Mouse (Mus musculus) heart, adult 8-10 months (tissue): ENCODE measurements around the gene Chn2. TPM values are rescaled to one million over a fixed set of nuclear protein-coding genes. Genes with fewer than 3 reads are reported as not detected.

Source experiments
- DNase-seq: peaks from one replicate; pipeline ENCODE4 v3.0.0; 2022; ENCODE audit warnings: low spot score
- total RNA-seq, 4 experiments: library from RNA; stranded (reverse); gene quantifications; 2 replicates each; pipeline ENCODE4 v1.2.4; 2022

The Chn2 gene
- total RNA-seq, 4 experiments from 2014 or later: 2.7 to 5.1 (median 2.9) TPM

DNA sequence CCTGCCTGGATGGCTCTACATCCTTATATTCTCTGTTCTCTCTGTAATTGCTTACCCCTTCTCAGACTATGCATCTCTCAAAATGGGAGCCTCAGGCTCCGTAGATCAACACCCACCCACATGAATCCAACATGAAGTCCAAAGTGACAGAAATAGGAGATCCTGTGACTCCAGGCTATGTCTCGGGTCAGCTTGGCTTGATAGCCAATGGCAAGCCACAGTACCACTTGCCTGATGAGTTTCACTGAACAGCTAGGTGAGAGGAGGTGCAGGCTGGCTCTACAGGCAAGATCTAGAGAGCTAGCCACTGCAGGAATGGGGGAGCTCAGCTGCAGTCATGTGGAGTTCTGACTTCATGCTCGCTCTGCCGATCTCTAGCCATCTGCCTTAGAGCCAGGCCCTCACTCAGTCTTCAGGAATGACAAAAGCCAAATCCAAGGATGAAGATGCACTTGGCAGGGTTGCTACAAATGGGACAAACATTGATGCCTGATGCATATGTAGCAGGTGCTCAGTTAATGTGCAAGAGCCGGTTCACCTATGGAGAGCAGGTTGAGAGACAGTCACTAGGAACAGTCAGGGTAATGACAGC is 158.6 kb downstream of the Chn2 start:
- DNase-seq: no peak

DNA sequence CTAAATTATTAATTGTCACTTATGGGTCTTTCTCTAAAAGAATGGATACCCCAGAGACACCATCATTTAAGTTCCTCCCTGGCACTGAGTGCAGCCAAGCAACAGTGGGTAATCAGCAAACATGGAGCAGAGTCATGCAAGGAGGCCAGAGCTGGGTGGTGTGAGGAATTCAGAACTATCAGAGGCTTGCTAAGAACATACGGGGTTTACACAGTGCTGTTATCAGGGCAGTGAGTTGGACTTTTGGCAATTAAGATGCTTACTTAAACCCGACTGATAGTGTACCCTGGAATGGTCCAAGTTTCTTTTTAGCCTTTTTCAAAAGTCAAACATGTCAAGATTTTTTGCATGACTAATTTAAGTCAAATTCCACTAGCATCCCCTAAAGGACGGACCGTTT is 160.2 kb downstream of the Chn2 start:
- peak; percentile 28 for DNase-seq

DNA sequence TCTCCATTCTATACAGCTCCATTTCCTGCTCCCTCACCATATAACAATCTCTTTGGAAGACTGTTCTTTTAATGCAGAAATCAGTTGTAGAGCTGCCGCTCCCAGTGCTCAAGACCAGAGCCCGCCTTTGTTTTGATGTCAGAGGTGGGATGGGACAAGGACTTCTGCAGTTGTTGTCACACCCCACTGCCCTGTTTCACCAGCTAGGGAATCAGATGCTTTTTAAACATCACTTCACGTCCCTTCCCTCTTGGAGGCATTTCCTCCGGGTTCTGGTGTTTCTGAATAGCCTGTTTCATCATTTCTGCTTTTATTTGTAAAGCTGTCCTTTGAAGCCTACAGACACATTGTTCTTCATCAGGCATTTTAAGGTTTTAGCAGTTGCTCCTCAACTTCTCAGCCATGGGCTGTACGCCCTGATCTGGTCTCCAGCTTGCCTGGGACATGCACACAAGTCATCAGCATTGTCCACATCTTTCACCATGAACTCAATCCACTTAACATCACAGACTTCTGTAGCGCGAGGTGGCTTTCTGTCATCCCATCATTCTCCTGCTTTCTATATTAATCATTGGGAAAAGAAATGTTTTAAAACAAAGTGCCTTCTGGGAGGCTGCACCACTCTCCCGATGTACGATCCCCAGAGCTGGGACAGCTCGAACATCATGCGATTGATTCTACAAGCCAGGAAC is 160.8 kb downstream of the Chn2 start:
- DNase-seq: no peak

DNA sequence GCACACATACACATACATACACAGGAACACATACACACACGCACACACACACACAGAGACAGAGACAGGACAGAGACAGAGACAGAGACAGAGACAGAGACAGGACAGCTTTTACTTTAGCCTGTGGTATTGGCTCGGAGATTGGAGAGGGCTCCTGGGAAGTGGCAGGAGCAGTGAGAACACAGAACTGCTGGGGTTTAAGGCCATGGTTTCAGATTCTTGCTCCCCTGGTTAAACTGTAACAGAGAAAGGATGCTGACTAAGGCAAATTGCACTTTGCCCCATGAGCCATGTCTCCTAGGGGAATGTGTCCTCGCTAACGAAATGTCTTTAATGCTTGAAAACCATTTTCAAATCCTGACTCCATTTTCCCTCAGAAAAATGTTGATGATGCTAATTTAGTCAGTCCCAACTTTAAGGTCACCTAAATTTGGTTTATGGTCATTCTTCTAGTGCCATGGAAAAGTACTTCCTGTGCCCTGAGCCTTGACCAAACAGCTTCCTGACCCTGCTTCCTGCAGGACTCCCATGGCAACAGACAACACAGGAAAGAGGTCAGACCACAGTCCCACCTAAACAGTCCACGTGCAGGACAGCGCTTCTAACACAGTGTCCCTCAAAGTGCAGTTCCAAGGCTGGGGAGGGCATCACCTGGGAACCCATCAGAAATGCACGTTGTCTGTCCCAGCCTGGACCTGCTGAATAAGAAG is 163.1 kb downstream of the Chn2 start:
- DNase-seq: peak; percentile 5

DNA sequence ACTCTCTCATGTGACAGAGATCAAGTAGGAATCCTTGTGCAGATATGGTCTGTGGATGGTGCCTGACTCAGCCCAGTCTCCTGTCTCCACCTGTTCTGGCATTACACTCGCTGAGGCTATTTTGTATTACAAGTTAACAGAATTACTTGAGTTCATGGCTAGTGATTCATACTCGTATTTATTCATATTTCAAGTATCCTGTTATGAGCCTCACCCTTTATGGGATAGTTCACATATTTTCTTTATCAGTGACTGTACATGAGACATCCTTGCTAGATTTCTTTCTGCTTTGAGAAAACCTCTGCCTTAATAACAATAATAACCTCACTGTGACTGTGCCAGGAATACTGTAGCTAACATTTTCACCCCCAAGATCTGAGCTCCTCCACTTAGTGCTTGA is 164.0 kb downstream of the Chn2 start:
- DNase-seq: no peak

DNA sequence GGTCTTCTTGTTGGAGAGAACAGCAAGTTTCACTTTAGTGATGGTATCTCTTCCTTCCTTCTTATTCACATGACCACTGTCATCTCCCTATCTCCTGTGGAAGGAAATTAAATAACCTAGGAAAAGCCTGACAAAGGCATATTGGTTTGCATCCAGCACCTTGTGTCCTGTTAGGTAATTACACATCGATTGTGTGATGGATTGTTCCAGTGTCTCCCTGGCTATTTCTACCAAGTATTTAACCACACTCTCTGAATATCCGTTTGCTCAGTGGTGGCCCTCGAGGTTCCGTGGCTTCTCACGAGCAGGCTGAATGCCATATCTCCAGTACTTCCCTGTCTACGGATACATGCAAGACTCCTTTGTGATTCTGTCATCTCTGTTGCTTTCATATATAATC is 164.6 kb downstream of the Chn2 start:
- DNase-seq: peak; percentile 11

DNA sequence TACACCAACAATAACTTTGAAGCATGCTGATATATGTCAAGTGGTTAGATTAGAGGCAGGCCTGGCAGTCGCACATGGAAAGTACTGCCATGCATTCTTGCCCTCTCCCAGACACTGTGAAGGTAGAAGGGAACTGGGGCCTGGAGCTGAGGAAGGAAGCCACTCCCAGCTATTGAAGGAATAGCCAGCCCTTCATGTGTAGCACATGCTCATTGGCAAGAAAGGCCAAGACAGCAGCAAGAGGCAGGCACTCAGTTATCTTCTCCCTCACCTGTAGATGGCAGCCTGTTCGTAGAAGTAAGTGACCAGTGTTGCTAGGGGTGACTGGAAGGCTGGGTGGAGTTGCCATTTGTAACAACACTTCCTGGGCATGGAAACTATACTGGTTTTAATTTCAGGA is 165.6 kb downstream of the Chn2 start:
- DNase-seq: no peak

DNA sequence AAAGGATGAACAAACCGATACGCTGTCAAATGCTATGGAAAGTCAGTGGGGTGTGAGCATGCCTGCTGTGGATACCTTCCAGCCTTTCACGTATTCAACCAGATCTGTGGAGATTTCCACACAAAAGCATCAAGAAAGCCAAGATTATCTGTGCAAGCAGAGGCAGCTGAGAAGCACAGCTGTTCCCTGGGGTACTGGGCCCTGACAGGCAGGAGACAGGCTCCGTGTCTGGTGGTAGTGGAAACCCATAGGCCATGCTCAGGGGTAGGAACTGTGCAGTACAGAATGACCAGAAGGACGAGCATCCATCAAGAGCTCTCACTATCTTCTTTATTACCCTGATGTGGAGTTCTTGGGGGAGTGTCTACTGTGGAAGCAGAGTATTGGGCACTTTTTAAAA is 166.1 kb downstream of the Chn2 start:
- DNase-seq: no peak

DNA sequence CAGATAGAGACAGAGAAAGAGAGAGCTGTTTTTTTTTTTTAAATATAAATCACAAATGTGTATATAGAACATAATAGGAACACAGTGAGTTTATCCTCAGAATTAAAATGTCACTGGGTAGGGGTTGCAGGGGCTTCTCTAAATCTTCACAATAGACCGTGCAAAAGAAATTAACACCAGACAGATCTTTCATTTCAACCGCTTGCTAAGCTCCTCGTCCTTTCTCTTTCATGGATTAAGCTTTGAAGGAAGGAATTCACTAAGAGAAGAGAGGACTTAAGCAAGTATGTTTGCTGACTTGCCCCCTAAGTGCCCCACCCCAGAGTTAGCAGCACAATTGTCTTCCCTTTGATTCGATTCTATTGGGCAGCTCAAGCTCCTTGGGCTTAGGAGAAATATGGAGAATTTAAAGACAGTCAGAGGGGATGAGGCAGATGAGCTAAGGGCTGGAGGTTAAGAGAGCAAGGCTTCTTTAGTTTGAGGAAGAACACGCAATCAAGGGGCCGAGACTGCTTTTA is 166.9 kb downstream of the Chn2 start:
- DNase-seq: no peak

DNA sequence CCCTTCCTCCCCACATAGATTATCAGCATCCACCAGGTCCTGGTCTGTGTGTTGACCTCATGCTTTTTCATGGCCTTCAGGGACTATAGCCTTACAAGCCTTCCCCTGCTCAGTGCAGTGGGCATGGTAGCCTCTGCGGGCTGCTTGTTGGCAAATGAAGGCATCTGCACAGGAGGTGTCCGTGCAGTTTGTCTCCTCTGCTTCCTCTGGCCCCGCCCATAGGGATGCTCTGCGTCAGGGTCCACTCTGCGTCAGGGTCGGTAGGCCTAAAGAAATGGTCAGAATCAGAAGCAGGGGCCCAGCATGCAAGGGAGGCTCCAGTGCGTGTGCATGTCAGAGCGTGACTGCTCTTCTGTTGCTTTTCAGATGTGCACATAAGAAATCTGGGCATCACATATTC is 169.4 kb downstream of the Chn2 start:
- DNase-seq: no peak

DNA sequence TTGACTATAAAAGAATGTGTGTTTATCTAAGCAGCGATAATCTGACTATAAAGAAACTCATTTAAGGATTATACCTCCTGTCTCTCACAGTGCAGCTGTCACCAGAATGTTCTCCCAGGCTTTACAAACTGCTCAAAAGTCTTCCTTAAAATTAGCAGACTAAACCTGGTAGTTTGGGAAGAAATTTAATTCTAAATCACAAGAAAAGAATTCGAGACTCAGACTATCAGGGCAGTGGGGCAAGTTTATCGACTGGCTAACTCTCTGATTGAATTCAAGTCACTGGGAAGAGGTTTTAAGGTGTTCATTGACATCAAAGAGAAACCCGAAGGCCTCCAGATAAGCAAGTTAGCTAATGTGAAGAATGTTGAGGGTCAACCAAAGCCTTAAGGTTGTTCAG is 171.6 kb downstream of the Chn2 start:
- DNase-seq: no peak

DNA sequence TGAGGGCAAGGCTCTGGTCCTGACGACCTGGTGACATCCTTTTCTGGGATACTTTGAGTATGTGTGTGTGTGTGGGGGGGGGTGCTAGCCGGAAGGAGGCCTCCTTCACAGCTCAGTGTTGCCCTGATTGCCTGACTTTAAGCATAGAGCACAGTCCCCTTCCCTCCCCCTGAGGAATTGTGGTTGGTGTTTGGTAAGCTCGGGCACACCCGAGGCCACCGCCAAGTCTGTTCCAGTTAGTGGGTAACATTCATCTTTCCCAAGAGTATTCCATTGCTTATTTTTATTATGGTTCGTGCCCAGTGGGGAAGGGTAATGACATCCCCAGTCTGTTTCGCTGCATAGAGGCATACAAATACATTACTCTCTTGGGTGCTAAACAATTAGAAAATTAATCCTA is 172.6 kb downstream of the Chn2 start:
- no peak for DNase-seq

DNA sequence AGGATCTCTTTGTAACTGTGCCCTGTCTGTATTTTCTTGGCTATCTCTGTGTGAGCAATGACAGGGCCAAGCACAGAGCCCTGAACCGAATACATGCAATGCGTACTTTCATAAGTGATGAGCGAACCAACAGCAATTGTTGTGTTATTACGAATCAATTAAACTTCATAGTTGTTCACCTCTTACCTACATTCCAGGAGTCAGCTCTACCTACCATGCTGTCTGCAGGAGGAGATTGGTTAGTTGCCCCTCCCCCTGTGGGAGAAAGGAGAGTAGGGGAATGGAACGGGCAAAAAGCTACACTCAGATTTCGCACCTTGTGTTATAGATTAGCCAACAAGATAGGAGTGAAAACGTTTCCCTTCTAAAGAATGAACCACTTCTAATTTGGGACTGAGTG is 174.4 kb downstream of the Chn2 start:
- DNase-seq: no peak

DNA sequence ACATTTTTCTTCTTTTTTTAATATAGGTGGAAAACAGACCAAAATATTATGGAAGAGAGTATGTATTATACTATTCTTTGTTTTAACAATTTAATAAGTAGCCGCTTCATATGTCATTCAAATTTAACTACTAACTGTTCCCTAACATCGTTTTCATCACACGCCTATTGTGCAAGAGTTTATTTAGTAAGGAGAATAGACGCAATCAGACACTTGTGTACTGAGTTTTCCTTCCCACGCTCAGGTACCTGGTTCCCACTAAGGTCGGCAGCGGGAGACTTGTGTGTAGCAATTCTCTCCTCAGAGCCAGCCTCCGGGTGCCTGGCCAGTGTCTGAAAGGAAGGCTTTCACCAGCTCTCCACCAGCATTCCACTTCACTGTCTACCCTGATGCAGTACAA is 176.3 kb downstream of the Chn2 start:
- DNase-seq: no peak

DNA sequence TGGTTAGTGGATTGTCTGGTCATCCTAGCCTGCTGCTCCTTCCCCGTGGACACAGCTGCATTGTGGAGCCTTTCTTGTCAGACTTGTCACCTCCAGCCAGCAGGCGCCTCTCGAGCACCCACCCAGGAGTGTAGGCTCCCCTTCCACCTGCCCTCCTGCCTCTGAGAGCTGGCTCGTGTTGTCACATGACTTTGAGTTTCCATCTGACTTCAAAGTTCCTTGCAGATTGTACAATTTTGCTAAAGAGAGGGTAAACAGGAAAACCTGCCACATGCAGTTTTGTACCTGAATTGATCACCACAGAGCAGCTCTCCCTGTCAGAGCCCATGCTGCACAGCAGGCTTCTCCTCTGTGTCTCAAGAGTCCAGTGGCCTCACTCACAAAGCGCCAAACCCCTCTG is 177.2 kb downstream of the Chn2 start:
- DNase-seq: no peak

DNA sequence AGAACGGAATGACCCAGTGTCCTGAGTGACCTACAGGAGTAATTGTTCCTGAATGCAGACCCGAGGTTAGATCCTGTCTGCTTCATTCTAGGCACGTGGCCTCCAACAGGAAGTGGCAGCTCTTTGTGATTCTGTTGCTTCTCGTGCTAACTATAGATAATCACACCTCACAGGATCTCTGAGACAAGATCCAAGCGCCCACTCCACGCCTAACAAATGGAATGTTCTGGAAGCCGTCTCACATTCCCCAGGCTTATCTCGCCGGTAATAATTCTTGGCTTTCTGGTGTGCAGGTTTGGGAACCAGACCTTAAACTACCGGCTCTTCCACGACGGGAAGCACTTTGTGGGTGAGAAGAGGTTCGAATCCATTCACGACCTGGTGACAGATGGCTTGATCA is 180.8 kb downstream of the Chn2 start:
- DNase-seq: no peak

DNA sequence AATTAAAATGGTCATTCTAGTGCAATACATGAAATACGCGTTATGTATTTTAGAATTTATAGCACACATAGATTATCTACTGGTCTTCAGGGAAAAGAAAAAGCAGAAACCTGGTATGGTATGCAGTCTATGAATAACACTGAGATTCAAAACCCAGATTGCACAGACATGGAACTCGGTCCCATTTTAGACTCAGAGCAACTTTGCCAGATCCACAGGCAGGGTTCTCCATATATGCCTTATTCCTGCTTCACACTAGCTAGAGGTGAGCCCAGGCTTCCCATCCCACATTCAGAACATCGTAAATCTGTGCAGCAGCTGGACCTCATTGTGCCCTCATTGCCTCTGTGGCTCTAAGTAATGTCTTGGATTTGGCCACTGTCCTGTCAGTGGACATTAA is 184.2 kb downstream of the Chn2 start:
- no peak for DNase-seq

DNA sequence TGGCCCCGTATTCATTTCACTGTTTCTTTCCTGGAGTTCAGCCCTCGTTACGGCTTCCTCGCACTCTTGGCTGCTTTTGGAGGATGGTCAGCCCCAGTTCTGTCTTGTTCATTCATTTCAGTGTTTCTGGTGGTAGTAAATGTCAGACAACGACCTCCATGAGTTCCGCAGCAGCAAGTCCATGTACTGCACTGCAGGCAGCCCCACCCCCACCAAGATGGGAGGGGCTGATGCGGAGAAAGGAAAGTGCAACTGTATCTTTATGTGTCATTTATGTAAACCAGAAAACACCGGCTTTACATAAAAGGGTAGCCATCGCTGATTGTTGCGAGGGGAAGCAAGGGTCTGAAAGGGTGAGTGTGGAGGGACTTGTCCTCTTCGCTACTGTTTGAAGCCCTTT is 185.0 kb downstream of the Chn2 start:
- DNase-seq: no peak

DNA sequence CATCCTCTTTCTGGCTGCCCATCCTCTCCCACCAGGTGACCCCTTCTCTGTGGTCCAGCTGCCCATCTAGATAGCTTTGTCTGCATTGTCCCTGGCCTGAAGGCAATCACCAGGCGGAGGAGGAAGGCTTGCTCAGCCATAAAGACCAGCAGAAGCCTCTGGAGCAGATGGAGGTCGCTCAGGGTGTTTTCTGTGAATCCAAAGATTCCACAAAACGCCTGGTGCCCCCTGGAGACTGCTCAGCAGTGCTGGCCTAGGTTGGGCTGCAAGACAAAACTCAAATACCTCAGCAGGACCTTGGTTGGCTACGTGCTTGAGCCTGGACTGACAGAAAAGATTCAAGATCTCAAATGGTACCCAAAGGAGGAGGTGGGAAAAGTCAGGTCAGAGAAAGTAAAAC is 186.0 kb downstream of the Chn2 start:
- no peak for DNase-seq

DNA sequence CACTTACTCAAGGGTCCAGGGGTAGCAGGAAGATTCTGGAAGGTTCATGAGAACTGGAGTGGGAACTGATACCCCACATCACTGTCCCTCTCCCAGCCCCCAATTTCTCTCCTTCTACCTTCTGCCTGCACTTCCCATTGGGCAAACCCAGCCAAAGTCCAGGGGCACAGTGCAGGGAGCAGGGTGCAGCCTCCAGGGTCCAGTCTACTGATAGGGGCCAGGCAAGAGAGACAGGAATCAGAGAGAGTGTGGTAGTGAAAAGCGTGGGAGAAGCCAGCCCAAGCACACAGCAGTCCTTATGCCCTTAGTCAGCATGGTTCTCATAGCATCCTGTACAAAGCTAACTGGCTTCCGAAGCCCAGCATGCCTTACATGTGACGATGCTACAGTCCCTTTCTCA is 187.7 kb downstream of the Chn2 start:
- no peak for DNase-seq

DNA sequence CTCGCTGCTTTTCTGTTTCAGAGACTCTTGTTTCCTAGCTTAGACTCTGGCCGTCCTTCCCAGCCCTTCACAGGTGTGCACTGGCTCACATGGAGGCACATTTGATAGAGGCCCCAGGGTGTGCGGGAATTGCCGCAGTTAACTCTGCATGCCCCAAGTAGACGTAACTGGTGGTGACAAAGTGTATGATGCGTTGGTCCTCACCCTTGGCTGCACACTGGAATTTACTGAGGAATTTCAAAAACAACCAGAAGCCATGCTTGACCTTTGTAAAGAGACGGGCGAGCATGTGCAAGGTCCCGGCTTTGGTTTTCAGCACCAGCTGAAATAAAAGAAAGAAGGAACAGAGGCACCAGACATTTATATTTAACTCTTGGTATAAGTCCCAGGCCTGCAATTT is 189.1 kb downstream of the Chn2 start:
- DNase-seq: no peak

DNA sequence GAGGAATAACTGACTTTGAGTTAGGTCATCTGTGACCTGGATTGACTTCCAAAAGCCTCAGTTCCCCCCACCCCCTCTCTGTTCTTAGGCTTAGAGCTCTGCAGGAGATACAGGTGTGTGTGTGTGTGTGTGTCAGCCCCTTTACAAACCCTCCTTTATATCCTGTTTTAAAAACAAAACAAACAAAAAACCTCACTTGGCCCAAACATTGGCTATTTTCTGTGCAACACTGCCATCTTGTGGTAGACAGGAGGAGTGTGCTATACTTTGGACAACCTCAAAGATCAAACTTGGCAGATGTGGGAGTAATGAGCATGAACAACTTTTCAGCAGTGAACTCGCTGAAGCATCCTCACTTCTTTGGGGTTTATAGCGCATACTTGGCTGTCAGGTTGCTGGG is 189.5 kb downstream of the Chn2 start:
- peak; percentile 55 for DNase-seq
